Mouse (Mus musculus) limb, embryonic 11.5 days (tissue): ENCODE measurements around the gene Slc15a1. TPM values are rescaled to one million over a fixed set of nuclear protein-coding genes. Genes with fewer than 3 reads are reported as not detected.

ENCODE experiments used
- ATAC-seq: fragments of 200-750 bp; cut with Nextera tagmentation; 2 replicates; pipeline ENCODE4 v1.8.0; 2017; ENCODE audit warnings: low read depth; ENCODE audit not compliant: insufficient number of reproducible peaks, low FRiP score, low TSS enrichment
- DNase-seq: peaks from one replicate; pipeline ENCODE4 v3.0.0-alpha.2; 2015; ENCODE audit warnings: low spot score
- H3K27ac ChIP-seq: fragments of 300-500 bp; sonication (generic); replicated peaks from 2 replicates; pipeline ENCODE4 v1.5.1; 2014; ENCODE audit warnings: low read depth, mild to moderate bottlenecking, low read length
- H3K27me3 ChIP-seq: fragments of 300-500 bp; sonication (generic); 2 replicates; pipeline ENCODE4 v1.6.1; 2014; ENCODE audit warnings: mild to moderate bottlenecking, low read length, mixed read lengths; ENCODE audit not compliant: control insufficient read depth, insufficient read depth
- H3K36me3 ChIP-seq: fragments of 300-500 bp; sonication (generic); 2 replicates; pipeline ENCODE4 v1.6.1; 2014; ENCODE audit warnings: mild to moderate bottlenecking, low read length, moderate library complexity, mixed read lengths; ENCODE audit not compliant: control insufficient read depth, insufficient read depth
- H3K4me1 ChIP-seq: fragments of 300-500 bp; sonication (generic); 2 replicates; pipeline ENCODE4 v1.6.1; 2014; ENCODE audit warnings: low read length, mixed read lengths; ENCODE audit not compliant: control insufficient read depth, insufficient read depth
- H3K4me2 ChIP-seq: fragments of 300-500 bp; sonication (generic); 2 replicates; pipeline ENCODE4 v1.6.1; 2014; ENCODE audit warnings: low read depth, mild to moderate bottlenecking, moderate library complexity; ENCODE audit not compliant: severe bottlenecking
- H3K4me3 ChIP-seq: fragments of 300-500 bp; sonication (generic); 2 replicates; pipeline ENCODE4 v1.5.1; 2014; ENCODE audit warnings: low read depth, low read length
- H3K9ac ChIP-seq: fragments of 300-500 bp; sonication (generic); 2 replicates; pipeline ENCODE4 v1.6.1; 2014; ENCODE audit warnings: mild to moderate bottlenecking, low read length
- H3K9me3 ChIP-seq: fragments of 300-500 bp; sonication (generic); 2 replicates; pipeline ENCODE4 v1.6.1; 2016; ENCODE audit warnings: low read length; ENCODE audit not compliant: control insufficient read depth
- WGBS: fragments of 180-500 bp; shearing (Covaris S2); extraction: QIAGEN DNeasy Blood & Tissue Kit; methylation state at CpG from one replicate; pipeline ENCODE4 v1.1.7; 2014; 5-methylcytosine and 5-hydroxymethylcytosine counted together
- polyA plus RNA-seq: library from polyadenylated mRNA; unstranded; fragments of >200 nt; fragmentation: Nextera tagmentation; extraction: Ambion mirVana; gene quantifications from 2 replicates; pipeline ENCODE4 v1.2.1, GENCODE M21; 2014

Gene Slc15a1
- polyA plus RNA-seq, 1 experiment from 2014 or later: not detected

- no peak overlapping the region for H3K9ac ChIP-seq
- H3K4me2 ChIP-seq: no peak overlapping the region
- no peak for DNase-seq
- no peak for ATAC-seq
- H3K27me3 ChIP-seq: no peaks in the 10 kb centered on the region
- no peak overlapping the region for H3K27ac ChIP-seq
- no peak overlapping the region for H3K4me3 ChIP-seq
- H3K36me3 ChIP-seq: no peaks in the 10 kb centered on the region
- H3K9me3 ChIP-seq: no peaks in the 10 kb centered on the region
- no peaks in the 10 kb centered on the region for H3K4me1 ChIP-seq
- WGBS: 92% methylated on average over 6 of the region's 6 CpGs
These were observed 64.2 kb downstream of the Slc15a1 start for GRCm38 (mm10) chr14:121440807-121441206.

GRCm38 (mm10) chr14:121437026-121437425 lies 68.0 kb downstream of the Slc15a1 start:
- Histone ChIP-seq H3K9ac (no peak overlapping the region), H3K27ac (no peak overlapping the region), H3K9me3 (no peaks in the 10 kb centered on the region), H3K4me1 (no peaks in the 10 kb centered on the region), H3K4me3 (no peak overlapping the region), H3K36me3 (no peaks in the 10 kb centered on the region), H3K27me3 (no peaks in the 10 kb centered on the region), H3K4me2 (no peak overlapping the region)
- DNase-seq (no peak), ATAC-seq (no peak)
- WGBS: 81% methylated on average over 6 of the region's 6 CpGs

GRCm38 (mm10) chr14:121436455-121436854 lies 68.6 kb downstream of the Slc15a1 start:
- DNase-seq: no peak
- Histone ChIP-seq H3K4me2 (no peak overlapping the region), H3K9me3 (no peaks in the 10 kb centered on the region), H3K4me1 (no peaks in the 10 kb centered on the region), H3K9ac (no peak overlapping the region), H3K36me3 (no peaks in the 10 kb centered on the region), H3K4me3 (no peak overlapping the region), H3K27ac (no peak overlapping the region), H3K27me3 (no peaks in the 10 kb centered on the region)
- whole genome bisulfite sequencing: 93% methylated on average over 3 of the region's 3 CpGs
- ATAC-seq: no peak

GRCm38 (mm10) chr14:121435794-121436193 lies 69.3 kb downstream of the Slc15a1 start:
- DNase-seq: no peak
- no peak for ATAC-seq

GRCm38 (mm10) chr14:121431261-121431660 lies 73.8 kb downstream of the Slc15a1 start:
- no peak overlapping the region for H3K27ac ChIP-seq
- H3K27me3 ChIP-seq: no peaks in the 10 kb centered on the region
- 88% methylated on average over 7 of the region's 7 CpGs for WGBS
- H3K36me3 ChIP-seq: no peaks in the 10 kb centered on the region
- no peak for ATAC-seq
- H3K4me2 ChIP-seq: no peak overlapping the region
- H3K9ac ChIP-seq: no peak overlapping the region
- H3K4me3 ChIP-seq: no peak overlapping the region
- no peaks in the 10 kb centered on the region for H3K9me3 ChIP-seq
- no peaks in the 10 kb centered on the region for H3K4me1 ChIP-seq
- DNase-seq: no peak

More at GRCm38 (mm10) chr14:121435794-121436193, 69.3 kb downstream of the Slc15a1 start:
- no peak overlapping the region for H3K27ac ChIP-seq
- no peaks in the 10 kb centered on the region for H3K36me3 ChIP-seq
- no peak overlapping the region for H3K9ac ChIP-seq
- no peak overlapping the region for H3K4me2 ChIP-seq
- 47% methylated on average over 6 of the region's 6 CpGs for WGBS
- H3K4me3 ChIP-seq: no peak overlapping the region
- no peaks in the 10 kb centered on the region for H3K9me3 ChIP-seq
- no peaks in the 10 kb centered on the region for H3K27me3 ChIP-seq
- H3K4me1 ChIP-seq: no peaks in the 10 kb centered on the region

GRCm38 (mm10) chr14:121429854-121430535 lies 75.1 kb downstream of the Slc15a1 start:
- no peaks in the 10 kb centered on the region for H3K36me3 ChIP-seq
- no peak overlapping the region for H3K4me2 ChIP-seq
- 81% methylated on average over 17 of the region's 17 CpGs for whole genome bisulfite sequencing
- no peaks in the 10 kb centered on the region for H3K4me1 ChIP-seq
- no peaks in the 10 kb centered on the region for H3K27me3 ChIP-seq
- H3K9me3 ChIP-seq: no peaks in the 10 kb centered on the region
- no peak overlapping the region for H3K9ac ChIP-seq
- ATAC-seq (no peak), DNase-seq (no peak)
- no peak overlapping the region for H3K4me3 ChIP-seq
- no peak overlapping the region for H3K27ac ChIP-seq

- Histone ChIP-seq H3K36me3 (no peaks in the 10 kb centered on the region), H3K9ac (no peak overlapping the region), H3K4me2 (no peak overlapping the region), H3K4me3 (no peak overlapping the region), H3K9me3 (no peaks in the 10 kb centered on the region), H3K27ac (no peak overlapping the region), H3K4me1 (no peaks in the 10 kb centered on the region), H3K27me3 (no peaks in the 10 kb centered on the region)
- DNase-seq (no peak), ATAC-seq (no peak)
- 94% methylated on average over 4 of the region's 4 CpGs for WGBS
These were observed 76.9 kb downstream of the Slc15a1 start for GRCm38 (mm10) chr14:121428148-121428547.

GRCm38 (mm10) chr14:121426743-121427142 lies 78.3 kb downstream of the Slc15a1 start:
- Histone ChIP-seq H3K4me2 (no peak overlapping the region), H3K4me1 (no peaks in the 10 kb centered on the region), H3K9me3 (no peaks in the 10 kb centered on the region), H3K27ac (no peak overlapping the region), H3K4me3 (no peak overlapping the region), H3K9ac (no peak overlapping the region), H3K36me3 (no peaks in the 10 kb centered on the region), H3K27me3 (no peaks in the 10 kb centered on the region)
- DNase-seq (no peak), ATAC-seq (no peak)
